Mouse (Mus musculus) intestine, embryonic 14.5 days (tissue): ENCODE data around the gene 1600014C23Rik. TPM values are rescaled to one million over a fixed set of nuclear protein-coding genes. Genes with fewer than 3 reads are reported as not detected.

ENCODE experiments used
- ATAC-seq: fragments of 200-750 bp; cut with Nextera tagmentation; replicated peaks from 2 replicates; pipeline ENCODE4 v1.8.0; 2017; ENCODE audit warnings: low read depth, moderate number of reproducible peaks, moderate TSS enrichment, moderate library complexity; ENCODE audit not compliant: low FRiP score, low TSS enrichment
- DNase-seq: peaks from one replicate; pipeline ENCODE4 v3.0.0-alpha.2; 2018; ENCODE audit warnings: low spot score
- H3K27ac ChIP-seq: fragments of 300-500 bp; sonication (generic); 2 replicates; pipeline ENCODE4 v1.5.1; 2014; ENCODE audit warnings: low read depth, mild to moderate bottlenecking, control low read depth
- H3K27me3 ChIP-seq: fragments of 300-500 bp; sonication (generic); replicated peaks from 2 replicates; pipeline ENCODE4 v1.6.1; 2014; ENCODE audit warnings: low read length, control low read depth; ENCODE audit not compliant: control insufficient read depth, insufficient read depth
- H3K36me3 ChIP-seq: fragments of 300-500 bp; sonication (generic); 2 replicates; pipeline ENCODE4 v1.6.1; 2014; ENCODE audit warnings: low read length, control low read depth; ENCODE audit not compliant: control insufficient read depth, insufficient read depth
- H3K4me1 ChIP-seq: fragments of 300-500 bp; sonication (generic); replicated peaks from 2 replicates; pipeline ENCODE4 v1.6.1; 2014; ENCODE audit warnings: low read length, control low read depth, mixed read lengths; ENCODE audit not compliant: control insufficient read depth, insufficient read depth
- H3K4me2 ChIP-seq: fragments of 300-500 bp; sonication (generic); 2 replicates; pipeline ENCODE4 v1.6.1; 2014; ENCODE audit warnings: low read length
- H3K4me3 ChIP-seq: fragments of 300-500 bp; sonication (generic); 2 replicates; pipeline ENCODE4 v1.5.1; 2014; ENCODE audit warnings: low read depth, low read length, control low read depth, mixed read lengths
- H3K9ac ChIP-seq: fragments of 300-500 bp; sonication (generic); 2 replicates; pipeline ENCODE4 v1.6.1; 2014; ENCODE audit warnings: mild to moderate bottlenecking, low read length
- H3K9me3 ChIP-seq: fragments of 300-500 bp; sonication (generic); 2 replicates; pipeline ENCODE4 v1.6.1; 2016; ENCODE audit warnings: low read length, control low read depth; ENCODE audit not compliant: control insufficient read depth
- WGBS: fragments of 180-500 bp; shearing (Covaris S2); extraction: QIAGEN DNeasy Blood & Tissue Kit; methylation state at CpG from one replicate; pipeline ENCODE4 v1.1.7; 2014; 5-methylcytosine and 5-hydroxymethylcytosine counted together
- polyA plus RNA-seq: library from polyadenylated mRNA; unstranded; fragments of >200 nt; fragmentation: Nextera tagmentation; extraction: Ambion mirVana; gene quantifications from 2 replicates; pipeline ENCODE4 v1.2.1, GENCODE M21; 2014

1600014C23Rik gene
- polyA plus RNA-seq, 1 experiment from 2014 or later: not detected

DNA sequence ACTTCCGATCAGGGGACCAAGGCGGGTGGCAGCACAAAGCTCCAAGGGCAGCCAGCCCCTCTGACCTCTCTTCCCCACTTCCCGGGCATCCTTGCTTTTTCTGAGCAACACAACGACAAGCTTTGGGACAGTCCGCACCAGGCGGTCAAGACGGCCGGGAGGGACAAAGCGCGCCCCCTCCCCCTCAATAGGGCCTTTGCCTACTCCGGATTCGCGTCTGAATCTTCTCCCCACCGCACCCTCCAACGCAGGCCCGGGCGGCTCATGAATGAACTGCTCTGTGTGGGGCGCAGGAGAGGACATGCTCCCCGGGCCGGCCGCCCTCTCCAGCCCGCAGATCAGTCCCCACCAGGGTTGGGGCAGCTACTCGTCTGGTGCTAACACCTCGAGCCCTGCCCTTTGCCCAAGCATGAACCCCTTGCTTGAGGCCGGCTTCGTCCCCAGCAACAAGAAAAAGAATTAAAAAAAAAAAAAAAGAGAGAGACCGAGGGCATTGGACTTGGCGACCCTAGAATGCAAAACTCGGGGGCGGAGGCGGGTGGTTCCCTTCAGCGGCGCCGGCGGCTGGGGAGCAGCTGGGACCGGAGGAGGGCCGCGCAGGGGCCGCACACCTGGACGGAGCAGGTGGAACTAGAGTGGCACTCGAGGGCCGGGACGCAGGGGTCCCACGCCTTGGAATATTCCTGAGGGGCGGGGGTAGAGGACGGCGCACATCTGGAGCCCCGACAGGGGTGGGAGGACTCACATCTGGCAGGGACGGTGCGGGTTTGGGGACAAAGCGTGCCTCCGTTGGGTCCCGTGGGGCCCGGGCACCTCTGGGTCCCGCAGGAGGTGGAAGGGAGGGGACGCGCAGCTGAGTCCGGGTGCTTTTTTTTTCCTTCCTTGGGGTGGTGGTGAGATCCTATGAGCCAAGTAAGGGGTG lies 48.2 kb downstream of the 1600014C23Rik start:
- Histone ChIP-seq H3K4me1 (peaks cover 11% of the 10 kb centered on the region), H3K27ac (peak overlapping the region; percentile 79), H3K9ac (peak overlapping the region; percentile 69), H3K36me3 (no peaks in the 10 kb centered on the region), H3K4me2 (peak overlapping the region; percentile 65), H3K27me3 (no peaks in the 10 kb centered on the region), H3K4me3 (peak overlapping the region; percentile 92), H3K9me3 (no peaks in the 10 kb centered on the region)
- ATAC-seq (peak; percentile 67), DNase-seq (peak; percentile 74)
- WGBS: 1% methylated on average over 54 of the region's 58 CpGs

DNA sequence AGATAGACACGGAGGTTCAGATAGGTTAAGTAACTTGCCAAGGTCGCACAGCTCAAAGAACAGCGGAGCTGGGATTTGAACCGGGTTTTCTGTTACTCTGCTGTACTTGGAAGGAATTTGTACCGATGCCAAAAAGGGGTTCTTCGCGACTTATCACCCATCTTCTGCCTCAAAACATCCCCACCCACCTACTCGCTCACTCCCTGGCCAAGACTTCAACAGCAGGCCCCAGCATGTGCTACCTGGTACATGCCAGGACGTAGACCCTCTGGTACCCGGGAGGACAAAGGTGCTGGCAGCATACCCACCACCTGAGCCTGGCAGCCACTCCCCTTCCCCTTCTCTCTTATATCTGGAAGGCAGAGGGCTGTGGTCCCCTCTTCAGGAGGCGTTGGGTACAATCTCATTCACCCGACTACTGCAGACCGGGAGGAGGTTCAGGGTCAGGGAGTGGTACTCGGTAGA lies 48.9 kb downstream of the 1600014C23Rik start:
- no peaks in the 10 kb centered on the region for H3K9me3 ChIP-seq
- peaks cover 11% of the 10 kb centered on the region for H3K4me1 ChIP-seq
- ATAC-seq: no peak
- H3K36me3 ChIP-seq: no peaks in the 10 kb centered on the region
- WGBS: 33% methylated on average over 14 of the region's 14 CpGs
- H3K4me2 ChIP-seq: peak overlapping the region; percentile 65
- H3K27me3 ChIP-seq: no peaks in the 10 kb centered on the region
- H3K27ac ChIP-seq: peak overlapping the region; percentile 79; the same call in 1 of the 2 replicates
- H3K9ac ChIP-seq: peak overlapping the region; percentile 69
- DNase-seq: no peak
- H3K4me3 ChIP-seq: peak overlapping the region; percentile 92

Other genes starting within 250 kb of the 1600014C23Rik start
- 16.1 and 17.3 TPM in 2 replicates for gene Aars2, start 227.0 kb downstream of the 1600014C23Rik start, polyA plus RNA-seq
- gene Tcte1, start 210.4 kb downstream of the 1600014C23Rik start, polyA plus RNA-seq: 0.60 and 0.70 TPM in 2 replicates
- 2.1 and 2.3 TPM in 2 replicates for gene Tmem151b, start 184.2 kb downstream of the 1600014C23Rik start, polyA plus RNA-seq
- 3.7 and 4.0 TPM in 2 replicates for gene Nfkbie, start 178.1 kb downstream of the 1600014C23Rik start, polyA plus RNA-seq
- 136 and 146 TPM in 2 replicates for gene Slc35b2, start 170.0 kb downstream of the 1600014C23Rik start, polyA plus RNA-seq
- gene Hsp90ab1, start 160.6 kb downstream of the 1600014C23Rik start, polyA plus RNA-seq: 1,628 and 1,680 TPM in 2 replicates
- 79.7 and 82.7 TPM in 2 replicates for gene Slc29a1, start 134.2 kb downstream of the 1600014C23Rik start, polyA plus RNA-seq
- 0.31 TPM in 1 of 2 replicates, not detected in the other for gene Mymx, start 131.7 kb downstream of the 1600014C23Rik start, polyA plus RNA-seq
- gene Capn11, start 74.5 kb downstream of the 1600014C23Rik start, polyA plus RNA-seq: not detected in 2 replicates
- 168 and 173 TPM in 2 replicates for gene Mrpl14, start 47.5 kb downstream of the 1600014C23Rik start, polyA plus RNA-seq
- gene Tmem63b, start 46.9 kb downstream of the 1600014C23Rik start, polyA plus RNA-seq: 25.2 and 29.3 TPM in 2 replicates